Mouse (Mus musculus): ENCODE measurements around the gene Mfsd2b. TPM values are rescaled to one million over a fixed set of nuclear protein-coding genes. Genes with fewer than 3 reads are reported as not detected.
A peak's percentile ranks its signal among the peaks of the same experiment; 100 is the strongest.
"Not testable (repeated sequence)": the region's sequence is repeated elsewhere in the genome, so short reads cannot be mapped to it uniquely, and the experiment has no call there.

Gene Mfsd2b
- polyA plus RNA-seq, 1 experiment, result 0.07 TPM

GRCm38 (mm10) chr12:4914944-4915343 is 40.8 kb upstream of the Mfsd2b start:
- no peak overlapping the region for H3K4me3 ChIP-seq
- no peaks in the 10 kb centered on the region for H3K27me3 ChIP-seq (ENCODE audit: control insufficient read depth, insufficient read depth, insufficient read length)
- TF ChIP-seq CEBPB (IDR thresholded peaks at IDR 0.05; ENCODE audit: insufficient read depth, poor library complexity, severe bottlenecking) (no peak), SRF (IDR thresholded peaks at IDR 0.05; ENCODE audit: control insufficient read depth, insufficient read length, low read depth) (no peak), MYOG (IDR thresholded peaks at IDR 0.05; ENCODE audit: control insufficient read depth in 1 of 3, insufficient read depth in 1 of 3, insufficient read length in 2 of 3, low read depth in 2 of 3) (no peak), TCF3 (IDR thresholded peaks at IDR 0.05; ENCODE audit: insufficient read length, low read depth) (no peak), E2F4 (IDR thresholded peaks at IDR 0.05; ENCODE audit: insufficient read depth) (no peak), TCF12 (IDR thresholded peaks at IDR 0.05; ENCODE audit: insufficient read depth, poor library complexity, severe bottlenecking) (no peak), MAX (IDR thresholded peaks at IDR 0.05; ENCODE audit: low read depth) (no peak), MYOD1 (IDR thresholded peaks at IDR 0.05; ENCODE audit: control insufficient read depth in 1 of 3, insufficient read length in 2 of 3, low read depth in 2 of 3) (no peak), REST (IDR thresholded peaks at IDR 0.05; ENCODE audit: insufficient read depth, insufficient read length) (no peak)
- no peaks in the 10 kb centered on the region for H3K36me3 ChIP-seq (ENCODE audit: control insufficient read depth, insufficient read depth)
- no peak overlapping the region for H3K4me2 ChIP-seq (ENCODE audit: low read depth)
- no peak overlapping the region for H3ac ChIP-seq (ENCODE audit: control insufficient read depth, insufficient read length)
- H3K79me2 ChIP-seq (ENCODE audit: control insufficient read depth, insufficient read depth), result peaks cover 20% of the 10 kb centered on the region

- no peaks in the 10 kb centered on the region for H3K27me3 ChIP-seq (ENCODE audit: control insufficient read depth, insufficient read depth, insufficient read length)
- H3K4me3 ChIP-seq, result no peak overlapping the region
- TF ChIP-seq POLR2A (IDR thresholded peaks at IDR 0.05; ENCODE audit: insufficient read length, low read depth) (no peak), TCF3 (IDR thresholded peaks at IDR 0.05; ENCODE audit: insufficient read length, low read depth) (no peak), POLR2AphosphoS2 (IDR thresholded peaks at IDR 0.05; ENCODE audit: insufficient read length, low read depth) (no peak), REST (IDR thresholded peaks at IDR 0.05; ENCODE audit: insufficient read depth, insufficient read length) (no peak), E2F4 (IDR thresholded peaks at IDR 0.05; ENCODE audit: insufficient read depth) (no peak), MYOD1 (IDR thresholded peaks at IDR 0.05; ENCODE audit: control insufficient read depth in 1 of 3, insufficient read length in 2 of 3, low read depth in 2 of 3) (no peak), MYOG (IDR thresholded peaks at IDR 0.05; ENCODE audit: control insufficient read depth in 1 of 3, insufficient read depth in 1 of 3, insufficient read length in 2 of 3, low read depth in 2 of 3) (no peak), TCF12 (IDR thresholded peaks at IDR 0.05; ENCODE audit: insufficient read depth, poor library complexity, severe bottlenecking) (no peak), CEBPB (IDR thresholded peaks at IDR 0.05; ENCODE audit: insufficient read depth, poor library complexity, severe bottlenecking) (no peak), MAX (IDR thresholded peaks at IDR 0.05; ENCODE audit: low read depth) (no peak), SRF (IDR thresholded peaks at IDR 0.05; ENCODE audit: control insufficient read depth, insufficient read length, low read depth) (no peak)
- no peak overlapping the region for H3ac ChIP-seq (ENCODE audit: control insufficient read depth, insufficient read length)
- H3K4me2 ChIP-seq (ENCODE audit: low read depth), result no peak overlapping the region
- H3K79me2 ChIP-seq (ENCODE audit: control insufficient read depth, insufficient read depth), result peaks cover 15% of the 10 kb centered on the region
- no peaks in the 10 kb centered on the region for H3K36me3 ChIP-seq (ENCODE audit: control insufficient read depth, insufficient read depth)
Measured at GRCm38 (mm10) chr12:4914441-4914840, 40.3 kb upstream of the Mfsd2b start.

DNA sequence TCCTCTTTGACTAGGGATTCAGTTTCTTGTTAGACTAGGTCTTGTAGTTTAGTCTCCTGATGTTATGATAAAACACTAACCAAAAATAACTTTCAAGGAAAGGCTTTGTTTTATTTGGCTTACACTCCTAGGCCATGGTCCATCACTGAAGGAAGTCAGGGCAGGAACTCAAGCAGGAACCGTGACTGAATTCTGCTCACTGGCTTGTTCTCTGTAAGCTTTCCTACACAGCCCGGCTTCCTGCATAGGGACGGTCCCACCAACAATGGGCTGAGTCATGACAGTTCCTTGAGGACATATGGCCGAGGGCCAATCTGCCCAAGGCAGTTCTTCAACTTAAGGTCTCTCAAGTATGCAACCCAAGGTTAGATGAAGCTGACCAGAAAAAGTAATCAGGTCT is 37.6 kb upstream of the Mfsd2b start:
- Histone ChIP-seq H3K4me2 (ENCODE audit: low read depth) (no peak overlapping the region), H3ac (ENCODE audit: control insufficient read depth, insufficient read length) (no peak overlapping the region), H3K36me3 (ENCODE audit: control insufficient read depth, insufficient read depth) (no peaks in the 10 kb centered on the region), H3K27me3 (ENCODE audit: control insufficient read depth, insufficient read depth, insufficient read length) (no peaks in the 10 kb centered on the region), H3K79me2 (ENCODE audit: control insufficient read depth, insufficient read depth) (peaks cover 3% of the 10 kb centered on the region), H3K4me3 (no peak overlapping the region)
- TF ChIP-seq MAX (IDR thresholded peaks at IDR 0.05; ENCODE audit: low read depth), result no peak
- no peak for TF ChIP-seq REST (IDR thresholded peaks at IDR 0.05; ENCODE audit: insufficient read depth, insufficient read length)
- no peak for TF ChIP-seq POLR2AphosphoS2 (IDR thresholded peaks at IDR 0.05; ENCODE audit: insufficient read length, low read depth)
- TF ChIP-seq TCF12 (IDR thresholded peaks at IDR 0.05; ENCODE audit: insufficient read depth, poor library complexity, severe bottlenecking), result no peak
- TF ChIP-seq SRF (IDR thresholded peaks at IDR 0.05; ENCODE audit: control insufficient read depth, insufficient read length, low read depth), result no peak
- TF ChIP-seq POLR2A (IDR thresholded peaks at IDR 0.05; ENCODE audit: insufficient read length, low read depth), result no peak
- TF ChIP-seq CEBPB (IDR thresholded peaks at IDR 0.05; ENCODE audit: insufficient read depth, poor library complexity, severe bottlenecking), result no peak
- TF ChIP-seq MYOD1 (IDR thresholded peaks at IDR 0.05; ENCODE audit: control insufficient read depth in 1 of 3, insufficient read length in 2 of 3, low read depth in 2 of 3), result no peak
- no peak for TF ChIP-seq MYOG (IDR thresholded peaks at IDR 0.05; ENCODE audit: control insufficient read depth in 1 of 3, insufficient read depth in 1 of 3, insufficient read length in 2 of 3, low read depth in 2 of 3)
- TF ChIP-seq TCF3 (IDR thresholded peaks at IDR 0.05; ENCODE audit: insufficient read length, low read depth), result no peak
- no peak for TF ChIP-seq E2F4 (IDR thresholded peaks at IDR 0.05; ENCODE audit: insufficient read depth)
- TF ChIP-seq USF1 (IDR thresholded peaks at IDR 0.05; ENCODE audit: low read depth), result no peak

- H3K27me3 ChIP-seq (ENCODE audit: control insufficient read depth, insufficient read depth, insufficient read length); H3K36me3 ChIP-seq (ENCODE audit: control insufficient read depth, insufficient read depth); H3ac ChIP-seq (ENCODE audit: control insufficient read depth, insufficient read length); H3K4me3 ChIP-seq; H3K4me2 ChIP-seq (ENCODE audit: low read depth); H3K79me2 ChIP-seq (ENCODE audit: control insufficient read depth, insufficient read depth): not testable (repeated sequence)
Measured at GRCm38 (mm10) chr12:4910496-4910895, 36.3 kb upstream of the Mfsd2b start.

DNA sequence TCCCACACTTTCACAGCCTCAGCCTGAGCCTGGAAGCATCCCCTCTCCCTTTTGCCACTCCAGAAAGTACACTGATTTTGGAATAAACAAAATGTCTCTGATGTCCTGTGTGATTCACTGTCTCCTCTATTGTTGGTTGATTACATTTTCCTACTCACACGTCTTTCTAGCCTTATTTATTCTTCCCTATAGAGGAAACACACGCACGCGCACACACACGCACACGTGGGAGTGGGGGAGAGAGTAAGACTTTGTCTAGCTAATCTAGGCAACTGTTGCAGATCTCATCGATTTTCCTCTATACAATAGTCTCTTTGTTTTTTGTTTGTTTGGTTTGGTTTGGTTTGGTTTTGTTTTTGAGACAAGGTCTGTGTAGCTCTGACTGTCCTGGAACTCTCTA is 34.2 kb upstream of the Mfsd2b start:
- Histone ChIP-seq H3K4me2 (ENCODE audit: low read depth) (peak overlapping the region; percentile 77), H3K27me3 (ENCODE audit: control insufficient read depth, insufficient read depth, insufficient read length) (no peaks in the 10 kb centered on the region), H3K36me3 (ENCODE audit: control insufficient read depth, insufficient read depth) (no peaks in the 10 kb centered on the region), H3K4me3 (peak overlapping the region; percentile 31), H3ac (ENCODE audit: control insufficient read depth, insufficient read length) (no peak overlapping the region), H3K79me2 (ENCODE audit: control insufficient read depth, insufficient read depth) (peaks cover 3% of the 10 kb centered on the region)
- TF ChIP-seq MAX (IDR thresholded peaks at IDR 0.05; ENCODE audit: low read depth) (no peak), E2F4 (IDR thresholded peaks at IDR 0.05; ENCODE audit: insufficient read depth) (no peak), MYOD1 (IDR thresholded peaks at IDR 0.05; ENCODE audit: control insufficient read depth in 1 of 3, insufficient read length in 2 of 3, low read depth in 2 of 3) (no peak), CEBPB (IDR thresholded peaks at IDR 0.05; ENCODE audit: insufficient read depth, poor library complexity, severe bottlenecking) (no peak), TCF3 (IDR thresholded peaks at IDR 0.05; ENCODE audit: insufficient read length, low read depth) (no peak), POLR2AphosphoS2 (IDR thresholded peaks at IDR 0.05; ENCODE audit: insufficient read length, low read depth) (no peak)
